Mouse (Mus musculus): Measurements from ENCODE around the gene Jund. TPM values are rescaled to one million over a fixed set of nuclear protein-coding genes. Genes with fewer than 3 reads are reported as not detected.

The Jund gene
- polyA plus RNA-seq, 1 experiment from 2014 or later = 29.7 TPM

GRCm38 (mm10) chr8:70699834-70700554 is 1.2 kb downstream of the Jund start:
- WGBS (ENCODE audit: missing documents) = under 1% methylated on average over 51 of the region's 59 CpGs
- peak overlapping the region; percentile 45 for H3K4me3 ChIP-seq (ENCODE audit: inconsistent target)
- no peaks in the 10 kb centered on the region; the same call in 1 of the 2 replicates for H3K79me2 ChIP-seq (ENCODE audit: inconsistent target)
- H3K27ac ChIP-seq = peak overlapping the region; percentile 74
- no peaks in the 10 kb centered on the region for H3K36me3 ChIP-seq (ENCODE audit: inconsistent target)

GRCm38 (mm10) chr8:70700555-70700922 is 1.8 kb downstream of the Jund start:
- no peaks in the 10 kb centered on the region for H3K36me3 ChIP-seq (ENCODE audit: inconsistent target)
- peak overlapping the region; percentile 74 for H3K27ac ChIP-seq
- no peaks in the 10 kb centered on the region; the same call in 1 of the 2 replicates for H3K79me2 ChIP-seq (ENCODE audit: inconsistent target)
- WGBS (ENCODE audit: missing documents) = 1% methylated on average over 12 of the region's 20 CpGs
- H3K4me3 ChIP-seq (ENCODE audit: inconsistent target) = peak overlapping the region; percentile 45

- 64% methylated on average over 10 of the region's 10 CpGs for WGBS (ENCODE audit: missing documents)
- no peak overlapping the region for H3K27ac ChIP-seq
Measured at GRCm38 (mm10) chr8:70701048-70701981, 2.6 kb downstream of the Jund start.

GRCm38 (mm10) chr8:70701982-70702841 is 3.5 kb downstream of the Jund start:
- no peak overlapping the region for H3K4me3 ChIP-seq (ENCODE audit: inconsistent target)
- H3K79me2 ChIP-seq (ENCODE audit: inconsistent target) = no peaks in the 10 kb centered on the region; the same call in 1 of the 2 replicates
- no peaks in the 10 kb centered on the region for H3K36me3 ChIP-seq (ENCODE audit: inconsistent target)
- H3K27ac ChIP-seq = no peak overlapping the region
- 94% methylated on average over 2 of the region's 2 CpGs for WGBS (ENCODE audit: missing documents)

More at GRCm38 (mm10) chr8:70701048-70701981, 2.6 kb downstream of the Jund start:
- H3K4me3 ChIP-seq (ENCODE audit: inconsistent target) = peak overlapping the region; percentile 10; the same call in 1 of the 2 replicates
- no peaks in the 10 kb centered on the region for H3K36me3 ChIP-seq (ENCODE audit: inconsistent target)
- no peaks in the 10 kb centered on the region; the same call in 1 of the 2 replicates for H3K79me2 ChIP-seq (ENCODE audit: inconsistent target)

- Histone ChIP-seq H3K79me2 (ENCODE audit: inconsistent target) (no peaks in the 10 kb centered on the region; the same call in 1 of the 2 replicates), H3K4me3 (ENCODE audit: inconsistent target) (no peak overlapping the region), H3K27ac (no peak overlapping the region), H3K36me3 (ENCODE audit: inconsistent target) (no peaks in the 10 kb centered on the region)
- WGBS (ENCODE audit: missing documents) = 93% methylated on average over 3 of the region's 3 CpGs
Measured at GRCm38 (mm10) chr8:70702842-70703182, 4.1 kb downstream of the Jund start.

GRCm38 (mm10) chr8:70703287-70703686 is 4.5 kb downstream of the Jund start, which contains the start of gene Iqcn:
Gene Iqcn, plus strand, starts transcription at chr8:70703457.
- Histone ChIP-seq H3K4me3 (ENCODE audit: inconsistent target) (no peak within 1 kb of the TSS), H3K79me2 (ENCODE audit: inconsistent target) (no peaks in the 10 kb centered on the region; the same call in 1 of the 2 replicates), H3K36me3 (ENCODE audit: inconsistent target) (no peaks in the 10 kb centered on the region), H3K27ac (no peak within 1 kb of the TSS)
- WGBS (ENCODE audit: missing documents) = 95% methylated on average over 3 of the region's 3 CpGs

GRCm38 (mm10) chr8:70708281-70708680 is 9.5 kb downstream of the Jund start:
- no peak overlapping the region for H3K27ac ChIP-seq
- WGBS (ENCODE audit: missing documents) = 92% methylated on average over 14 of the region's 14 CpGs
- H3K36me3 ChIP-seq (ENCODE audit: inconsistent target) = no peaks in the 10 kb centered on the region
- H3K4me3 ChIP-seq (ENCODE audit: inconsistent target) = no peak overlapping the region
- no peaks in the 10 kb centered on the region for H3K79me2 ChIP-seq (ENCODE audit: inconsistent target)

- Histone ChIP-seq H3K79me2 (ENCODE audit: inconsistent target) (no peaks in the 10 kb centered on the region), H3K27ac (no peak overlapping the region), H3K4me3 (ENCODE audit: inconsistent target) (no peak overlapping the region), H3K36me3 (ENCODE audit: inconsistent target) (no peaks in the 10 kb centered on the region)
- WGBS (ENCODE audit: missing documents) = 96% methylated on average over 9 of the region's 9 CpGs
Measured at GRCm38 (mm10) chr8:70709794-70710193, 11.0 kb downstream of the Jund start.

GRCm38 (mm10) chr8:70710296-70710695 is 11.5 kb downstream of the Jund start:
- H3K79me2 ChIP-seq (ENCODE audit: inconsistent target) = no peaks in the 10 kb centered on the region
- H3K4me3 ChIP-seq (ENCODE audit: inconsistent target) = no peak overlapping the region
- no peak overlapping the region for H3K27ac ChIP-seq
- no peaks in the 10 kb centered on the region for H3K36me3 ChIP-seq (ENCODE audit: inconsistent target)
- WGBS (ENCODE audit: missing documents) = 94% methylated on average over 1 of the region's 1 CpGs

- Histone ChIP-seq H3K79me2 (ENCODE audit: inconsistent target) (no peaks in the 10 kb centered on the region), H3K4me3 (ENCODE audit: inconsistent target) (no peak overlapping the region), H3K36me3 (ENCODE audit: inconsistent target) (no peaks in the 10 kb centered on the region), H3K27ac (no peak overlapping the region)
- WGBS (ENCODE audit: missing documents) = 88% methylated on average over 11 of the region's 11 CpGs
Measured at GRCm38 (mm10) chr8:70711041-70711440, 12.3 kb downstream of the Jund start.

GRCm38 (mm10) chr8:70713991-70714390 is 15.2 kb downstream of the Jund start:
- Histone ChIP-seq H3K36me3 (ENCODE audit: inconsistent target) (no peaks in the 10 kb centered on the region), H3K4me3 (ENCODE audit: inconsistent target) (no peak overlapping the region), H3K79me2 (ENCODE audit: inconsistent target) (no peaks in the 10 kb centered on the region), H3K27ac (no peak overlapping the region)
- WGBS (ENCODE audit: missing documents) = 90% methylated on average over 7 of the region's 7 CpGs

- Histone ChIP-seq H3K4me3 (ENCODE audit: inconsistent target) (no peak overlapping the region), H3K79me2 (ENCODE audit: inconsistent target) (no peaks in the 10 kb centered on the region), H3K27ac (no peak overlapping the region), H3K36me3 (ENCODE audit: inconsistent target) (no peaks in the 10 kb centered on the region)
- 71% methylated on average over 2 of the region's 2 CpGs for WGBS (ENCODE audit: missing documents)
Measured at GRCm38 (mm10) chr8:70715086-70715485, 16.3 kb downstream of the Jund start.

- Histone ChIP-seq H3K79me2 (ENCODE audit: inconsistent target) (no peaks in the 10 kb centered on the region), H3K4me3 (ENCODE audit: inconsistent target) (no peak overlapping the region), H3K36me3 (ENCODE audit: inconsistent target) (no peaks in the 10 kb centered on the region), H3K27ac (no peak overlapping the region)
- 91% methylated on average over 38 of the region's 40 CpGs for WGBS (ENCODE audit: missing documents)
Measured at GRCm38 (mm10) chr8:70716521-70717400, 18.0 kb downstream of the Jund start.
